Mouse (Mus musculus): ENCODE measurements at regions not wholly inside any gene's neighbourhood (a gene's known extent, or its start where the extent isn't known, plus 50 kb on each side); places are given as distances from the start of the nearest gene placed in this dataset.

DNA sequence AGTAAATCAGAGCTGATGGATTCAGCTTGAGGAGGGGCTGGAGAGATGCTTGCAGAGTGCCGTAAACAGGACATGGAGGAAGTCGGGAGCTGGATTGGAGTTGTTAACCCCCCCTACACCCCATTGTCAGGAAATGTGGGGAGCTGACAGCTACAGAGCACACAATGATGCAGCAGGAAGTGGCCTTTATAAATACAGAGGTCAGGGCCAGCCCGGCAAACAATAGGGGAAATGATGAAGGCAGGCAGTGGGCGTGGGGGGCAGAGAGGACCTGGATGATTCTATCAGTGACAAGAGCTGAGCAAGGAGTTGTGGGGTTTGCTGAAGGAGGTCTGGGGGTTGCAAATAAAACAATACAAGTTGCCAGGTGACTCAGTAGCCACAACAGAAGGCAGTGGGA lies 265.3 kb downstream of the Ets1 start:
- DNase-seq: peak; percentile 16
- intact Hi-C loops (cut with DNase I; ENCODE audit: low total_unique reads): no loop called here

DNA sequence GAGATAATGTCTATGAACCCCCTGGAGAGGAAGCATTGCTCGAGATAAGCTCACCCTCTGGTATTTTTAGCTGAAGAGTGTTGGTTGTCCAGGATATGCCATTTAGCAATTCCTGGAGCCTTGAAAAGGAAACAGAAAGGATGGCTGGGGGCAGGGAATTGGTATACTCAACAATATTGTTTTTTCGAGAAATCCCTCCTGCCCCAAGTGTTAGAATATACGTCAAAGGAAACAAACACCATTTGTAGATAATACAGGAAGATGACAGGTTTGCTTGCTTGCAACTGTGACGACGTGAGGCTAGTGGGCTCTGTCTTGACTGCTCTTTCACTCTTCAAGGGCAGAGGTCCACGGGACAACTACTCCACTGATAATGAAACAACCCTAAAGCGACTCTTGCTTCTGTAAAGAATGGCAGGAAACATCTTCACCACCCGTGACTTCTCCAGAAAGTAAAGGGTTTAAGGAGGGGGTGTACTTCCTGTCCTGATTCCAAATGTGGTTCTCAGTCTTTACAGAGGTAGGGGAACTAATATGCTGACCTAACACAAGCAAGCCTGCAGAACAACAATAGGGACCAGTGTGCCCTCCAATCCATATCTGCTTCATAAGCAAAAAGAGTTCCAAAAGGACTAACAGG lies 270.3 kb downstream of the Ets1 start:
- intact Hi-C loops (cut with DNase I; ENCODE audit: low total_unique reads): no loop called here
- no peak for DNase-seq

- intact Hi-C loops (cut with DNase I; ENCODE audit: low total_unique reads): no loop called here
- no peak for DNase-seq
Measured at GRCm38 (mm10) chr9:32910641-32911040, 274.6 kb downstream of the Ets1 start.

DNA sequence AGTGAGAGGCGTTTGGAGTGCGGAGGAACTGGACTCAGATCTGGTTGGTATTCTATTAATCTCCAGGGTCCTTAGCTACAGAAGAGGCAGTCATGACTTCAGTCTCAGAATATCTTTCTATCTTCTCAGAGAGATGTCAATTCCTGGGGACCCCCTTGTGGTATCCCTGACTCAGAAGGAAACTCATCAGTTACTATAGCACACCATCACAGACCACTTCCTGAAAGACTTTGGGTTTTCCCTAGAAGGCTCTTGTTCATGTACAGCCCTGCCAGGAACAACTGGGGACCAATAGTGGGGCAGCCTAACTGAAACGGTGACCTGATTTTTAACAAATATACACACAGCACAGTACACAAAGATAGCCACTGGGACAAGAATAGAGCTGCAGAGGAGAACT lies 279.6 kb downstream of the Ets1 start:
- intact Hi-C loops (cut with DNase I; ENCODE audit: low total_unique reads): no loop called here
- DNase-seq: no peak

DNA sequence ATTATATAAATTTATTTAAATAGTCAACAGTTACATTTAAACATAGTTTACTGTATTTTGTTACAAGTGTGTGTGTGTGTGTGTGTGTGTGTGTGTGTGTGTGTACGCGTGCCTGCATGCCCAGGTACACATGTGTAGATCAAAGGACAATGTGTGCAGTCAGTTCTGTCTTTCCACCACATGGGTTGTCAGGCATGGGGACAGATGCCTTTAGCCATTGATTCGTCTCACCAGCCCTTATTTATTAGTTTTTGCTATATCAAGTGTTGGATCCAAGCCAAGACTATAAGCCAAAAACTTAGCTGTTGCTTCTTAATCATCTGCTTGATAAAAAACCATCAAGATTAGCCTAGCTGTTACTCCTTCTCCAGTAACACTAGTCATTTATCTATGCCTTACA lies 280.7 kb downstream of the Ets1 start:
- intact Hi-C loops (cut with DNase I; ENCODE audit: low total_unique reads): no loop called here
- DNase-seq: no peak

- no peak for DNase-seq
- intact Hi-C loops (cut with DNase I; ENCODE audit: low total_unique reads): no loop called here
Measured at GRCm38 (mm10) chr9:32923925-32924324, 287.9 kb downstream of the Ets1 start.

DNA sequence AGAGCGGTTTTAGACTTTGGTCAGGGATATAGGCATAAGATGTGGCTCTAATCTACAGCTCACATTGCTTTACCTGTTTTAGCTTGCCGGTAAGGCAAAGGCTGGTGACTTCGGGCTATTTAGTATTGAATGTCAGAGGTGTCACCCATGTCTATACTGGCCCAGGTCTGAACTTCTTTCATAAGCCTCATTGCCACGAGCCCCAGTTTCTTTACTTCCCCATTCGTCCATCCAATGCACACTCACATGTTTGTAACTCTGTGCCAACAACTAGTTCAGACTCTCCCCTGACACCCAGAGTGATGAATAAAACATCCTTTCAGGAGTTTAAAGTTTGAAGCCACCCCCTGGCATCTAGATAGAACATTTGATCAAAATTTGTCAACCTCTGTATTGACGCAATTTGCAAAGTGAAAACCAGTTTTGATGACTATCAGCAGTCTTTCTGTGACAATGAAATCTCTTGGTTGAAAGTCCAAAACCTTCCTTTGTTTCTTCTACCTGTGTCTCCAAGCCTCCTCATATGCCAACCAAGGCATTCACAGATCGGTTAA lies 288.4 kb downstream of the Ets1 start:
- intact Hi-C loops (cut with DNase I; ENCODE audit: low total_unique reads): no loop called here
- DNase-seq: no peak

DNA sequence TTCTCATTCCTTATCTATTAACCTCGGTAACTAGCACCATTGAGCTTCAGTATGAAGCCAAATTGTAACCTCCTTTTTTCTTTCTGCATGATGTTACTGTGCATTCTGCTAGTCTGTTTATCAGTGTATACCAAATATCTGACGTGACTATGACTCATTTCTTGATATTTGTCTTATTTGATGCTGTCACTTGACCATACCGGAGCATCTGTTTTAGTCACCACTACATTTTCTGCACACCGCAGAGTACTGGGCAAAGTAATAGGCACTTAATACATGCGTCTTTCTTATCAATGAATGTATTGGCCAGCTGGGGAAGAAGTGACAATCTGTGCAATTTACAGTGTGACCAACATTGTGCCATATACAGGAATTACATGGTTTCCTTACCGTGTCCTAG lies 289.0 kb downstream of the Ets1 start:
- intact Hi-C loops (cut with DNase I; ENCODE audit: low total_unique reads): loop anchor here (5.0 kb wide), 1 partner anchor 307 kb away; no protein-coding TSS in a partner anchor
- no peak for DNase-seq

DNA sequence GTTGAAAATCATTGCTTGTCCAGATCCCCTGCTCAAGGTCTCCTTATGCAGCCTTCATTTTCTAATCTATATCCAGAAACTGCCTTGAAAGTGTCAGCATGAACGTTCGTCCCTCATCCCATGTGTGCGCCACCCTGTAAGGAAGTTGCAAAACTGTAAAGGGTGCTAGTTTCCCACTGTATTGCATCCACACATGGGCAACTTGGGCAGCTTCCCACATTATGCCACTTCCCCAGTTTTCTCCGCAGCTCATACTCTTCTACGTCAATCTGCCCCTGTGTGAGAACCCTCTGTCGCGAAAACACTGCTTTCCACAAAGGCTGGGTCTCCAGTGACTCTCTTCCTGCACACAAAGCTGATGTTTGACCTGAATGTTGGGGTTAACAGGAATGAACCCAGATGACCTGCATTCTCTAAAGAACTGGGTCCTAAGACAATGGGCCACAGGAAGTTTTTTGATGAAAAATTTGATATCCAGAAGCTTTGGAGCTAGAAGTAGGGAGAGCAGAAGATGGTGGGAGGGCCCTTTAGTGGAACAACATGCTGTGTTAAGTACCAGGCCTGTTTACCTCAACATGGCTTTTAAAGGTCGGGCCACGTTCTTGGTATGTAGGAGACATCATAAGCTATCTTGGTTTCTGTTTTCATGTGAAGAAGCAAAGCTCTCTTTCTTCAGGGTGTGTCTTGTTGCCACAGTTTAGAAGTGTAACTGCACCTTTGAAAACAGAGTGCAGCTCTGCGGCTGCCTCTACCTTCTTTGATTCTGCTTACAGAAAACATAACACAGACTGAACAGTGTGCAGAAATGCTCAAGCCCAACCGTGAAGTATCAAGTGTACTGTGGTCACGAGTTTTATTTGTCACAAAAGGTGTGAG lies 289.9 kb downstream of the Ets1 start:
- intact Hi-C loops (cut with DNase I; ENCODE audit: low total_unique reads): loop anchor here (5.0 kb wide), 1 partner anchor 306 kb away; no protein-coding TSS in a partner anchor
- DNase-seq: no peak

DNA sequence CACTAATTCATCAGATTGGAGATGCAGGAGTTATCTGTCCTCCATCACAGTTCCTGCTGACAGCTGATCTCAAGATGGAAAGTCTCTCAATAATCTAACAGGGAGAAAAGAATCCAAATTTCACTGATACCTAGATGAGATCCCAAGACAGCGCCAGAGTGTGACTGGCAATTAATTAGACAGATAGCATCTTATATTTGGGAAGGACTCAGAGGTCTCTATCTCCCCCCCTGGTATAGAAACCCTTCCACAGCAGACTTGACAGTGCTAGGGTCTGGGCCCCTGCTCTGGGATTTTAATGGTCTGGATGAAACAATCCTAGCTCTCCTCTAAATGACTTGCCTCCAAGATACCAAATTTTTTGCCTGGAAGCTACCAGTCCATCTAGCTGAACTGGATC lies 291.6 kb downstream of the Ets1 start:
- no peak for DNase-seq
- intact Hi-C loops (cut with DNase I; ENCODE audit: low total_unique reads): loop anchor here (5.0 kb wide), 1 partner anchor 305 kb away; no protein-coding TSS in a partner anchor

GRCm38 (mm10) chr9:32928289-32929000 lies 292.4 kb downstream of the Ets1 start:
- DNase-seq: no peak
- intact Hi-C loops (cut with DNase I; ENCODE audit: low total_unique reads): loop anchor here (5.0 kb wide), 1 partner anchor 304 kb away; no protein-coding TSS in a partner anchor

GRCm38 (mm10) chr9:32929331-32929730 lies 293.3 kb downstream of the Ets1 start:
- no peak for DNase-seq
- intact Hi-C loops (cut with DNase I; ENCODE audit: low total_unique reads): loop anchor here (5.0 kb wide), 1 partner anchor 303 kb away; no protein-coding TSS in a partner anchor

GRCm38 (mm10) chr9:32929826-32930225 lies 293.8 kb downstream of the Ets1 start:
- DNase-seq: no peak
- intact Hi-C loops (cut with DNase I; ENCODE audit: low total_unique reads): loop anchor here (5.0 kb wide), 1 partner anchor 302 kb away; no protein-coding TSS in a partner anchor

- intact Hi-C loops (cut with DNase I; ENCODE audit: low total_unique reads): no loop called here
Measured at GRCm38 (mm10) chr9:32931266-32932005, 295.4 kb downstream of the Ets1 start.

GRCm38 (mm10) chr9:32933237-32934071 lies 297.4 kb downstream of the Ets1 start:
- intact Hi-C loops (cut with DNase I; ENCODE audit: low total_unique reads): no loop called here

More at GRCm38 (mm10) chr9:32931266-32932005, 295.4 kb downstream of the Ets1 start:
- DNase-seq: no peak

GRCm38 (mm10) chr9:32934436-32934835 lies 298.4 kb downstream of the Ets1 start:
- intact Hi-C loops (cut with DNase I; ENCODE audit: low total_unique reads): no loop called here
- DNase-seq: no peak

More at GRCm38 (mm10) chr9:32933237-32934071, 297.4 kb downstream of the Ets1 start:
- no peak for DNase-seq

GRCm38 (mm10) chr9:32936462-32936861 lies 300.4 kb downstream of the Ets1 start:
- intact Hi-C loops (cut with DNase I; ENCODE audit: low total_unique reads): no loop called here
- no peak for DNase-seq

DNA sequence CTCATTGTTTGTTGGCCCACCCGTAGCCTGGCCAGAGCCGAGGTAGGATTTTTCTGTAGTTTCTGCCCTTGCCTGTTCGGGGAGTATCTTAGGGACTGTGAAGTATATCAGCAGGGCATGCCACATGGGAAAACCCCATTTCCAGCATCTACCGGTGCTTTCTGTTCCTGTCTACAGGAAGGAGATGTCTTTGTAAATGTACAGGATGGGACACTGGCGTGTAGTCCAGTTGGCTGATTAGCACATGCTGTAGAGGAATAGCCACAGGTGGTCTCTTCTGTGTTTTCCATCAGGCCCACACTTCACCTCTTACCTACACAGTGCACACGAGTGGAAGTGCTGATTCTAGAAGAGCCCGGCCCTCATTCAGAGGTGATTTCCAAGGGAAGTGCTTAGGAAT lies 301.4 kb downstream of the Ets1 start:
- no peak for DNase-seq
- intact Hi-C loops (cut with DNase I; ENCODE audit: low total_unique reads): no loop called here

All from gastrocnemius, postnatal 14 days (tissue).